Mouse (Mus musculus): Measurements from ENCODE around the gene Stat2. TPM values are rescaled to one million over a fixed set of nuclear protein-coding genes. Genes with fewer than 3 reads are reported as not detected.
"Not testable (repeated sequence)": the region's sequence is repeated elsewhere in the genome, so short reads cannot be mapped to it uniquely, and the experiment has no call there.

The Stat2 gene
- total RNA-seq, 2 experiments from 2014 or later = 8.1 to 24.3 TPM

GRCm38 (mm10) chr10:128255925-128256324, 14.4 kb upstream of the Stat2 start:
- no peak for ATAC-seq (replicated peaks; ENCODE audit: low FRiP score, low TSS enrichment, poor library complexity, severe bottlenecking)

- no peak for ATAC-seq (replicated peaks; ENCODE audit: low FRiP score, low TSS enrichment, poor library complexity, severe bottlenecking)
Measured at GRCm38 (mm10) chr10:128256328-128256727, 14.0 kb upstream of the Stat2 start.

GRCm38 (mm10) chr10:128258953-128259352, 11.4 kb upstream of the Stat2 start:
- 0 out of 2 replicates have a peak, but pooled peaks have one; percentile 57 for ATAC-seq (replicated peaks; ENCODE audit: low FRiP score, low TSS enrichment, poor library complexity, severe bottlenecking)

- no peak for ATAC-seq (replicated peaks; ENCODE audit: low FRiP score, low TSS enrichment, poor library complexity, severe bottlenecking)
Measured at GRCm38 (mm10) chr10:128259946-128260345, 10.4 kb upstream of the Stat2 start.

- not testable (repeated sequence) for ATAC-seq (replicated peaks; ENCODE audit: low FRiP score, low TSS enrichment, poor library complexity, severe bottlenecking)
Measured at GRCm38 (mm10) chr10:128260376-128260775, 10.0 kb upstream of the Stat2 start.

- no peak for ATAC-seq (replicated peaks; ENCODE audit: low FRiP score, low TSS enrichment, poor library complexity, severe bottlenecking)
Measured at GRCm38 (mm10) chr10:128262300-128262699, 8.1 kb upstream of the Stat2 start.

GRCm38 (mm10) chr10:128263393-128264310, 6.7 kb upstream of the Stat2 start:
- ATAC-seq (replicated peaks; ENCODE audit: low FRiP score, low TSS enrichment, poor library complexity, severe bottlenecking) = no peak

GRCm38 (mm10) chr10:128268371-128268770, 2.0 kb upstream of the Stat2 start, which contains the start of gene Apof:
Apof (plus strand) TSS chr10:128268671.
- ATAC-seq (replicated peaks; ENCODE audit: low FRiP score, low TSS enrichment, poor library complexity, severe bottlenecking) = no peak

GRCm38 (mm10) chr10:128269206-128269910, 1.0 kb upstream of the Stat2 start:
- ATAC-seq (replicated peaks; ENCODE audit: low FRiP score, low TSS enrichment, poor library complexity, severe bottlenecking) = no peak

GRCm38 (mm10) chr10:128270866-128271265, 507 bp downstream of the Stat2 start:
- no peak for ATAC-seq (replicated peaks; ENCODE audit: low FRiP score, low TSS enrichment, poor library complexity, severe bottlenecking)

GRCm38 (mm10) chr10:128271883-128272282, 1.5 kb downstream of the Stat2 start:
- no peak for ATAC-seq (replicated peaks; ENCODE audit: low FRiP score, low TSS enrichment, poor library complexity, severe bottlenecking)

- not testable (repeated sequence) for ATAC-seq (replicated peaks; ENCODE audit: low FRiP score, low TSS enrichment, poor library complexity, severe bottlenecking)
Measured at GRCm38 (mm10) chr10:128272819-128273439, 2.6 kb downstream of the Stat2 start.

- not testable (repeated sequence) for ATAC-seq (replicated peaks; ENCODE audit: low FRiP score, low TSS enrichment, poor library complexity, severe bottlenecking)
Measured at GRCm38 (mm10) chr10:128275374-128275773, 5.0 kb downstream of the Stat2 start.

- ATAC-seq (replicated peaks; ENCODE audit: low FRiP score, low TSS enrichment, poor library complexity, severe bottlenecking) = no peak
Measured at GRCm38 (mm10) chr10:128278158-128278557, 7.8 kb downstream of the Stat2 start.

GRCm38 (mm10) chr10:128280943-128281342, 10.6 kb downstream of the Stat2 start:
- ATAC-seq (replicated peaks; ENCODE audit: low FRiP score, low TSS enrichment, poor library complexity, severe bottlenecking) = no peak

GRCm38 (mm10) chr10:128281682-128282081, 11.3 kb downstream of the Stat2 start:
- ATAC-seq (replicated peaks; ENCODE audit: low FRiP score, low TSS enrichment, poor library complexity, severe bottlenecking) = no peak

- ATAC-seq (replicated peaks; ENCODE audit: low FRiP score, low TSS enrichment, poor library complexity, severe bottlenecking) = no peak
Measured at GRCm38 (mm10) chr10:128282886-128283450, 12.6 kb downstream of the Stat2 start.

- peak; percentile 64 for ATAC-seq (replicated peaks; ENCODE audit: low FRiP score, low TSS enrichment, poor library complexity, severe bottlenecking)
Measured at GRCm38 (mm10) chr10:128283604-128284579, 13.5 kb downstream of the Stat2 start.

Measured in megakaryocyte-erythroid progenitor cell, adult 5-6 weeks (primary cell).